Mouse (Mus musculus): ENCODE measurements around the gene Hs1bp3. TPM values are rescaled to one million over a fixed set of nuclear protein-coding genes. Genes with fewer than 3 reads are reported as not detected.
A peak's percentile ranks its signal among the peaks of the same experiment; 100 is the strongest.

Gene Hs1bp3
- total and polyA plus RNA-seq, 2 experiments from 2014 or later: 5.1 to 8.3 TPM

DNA sequence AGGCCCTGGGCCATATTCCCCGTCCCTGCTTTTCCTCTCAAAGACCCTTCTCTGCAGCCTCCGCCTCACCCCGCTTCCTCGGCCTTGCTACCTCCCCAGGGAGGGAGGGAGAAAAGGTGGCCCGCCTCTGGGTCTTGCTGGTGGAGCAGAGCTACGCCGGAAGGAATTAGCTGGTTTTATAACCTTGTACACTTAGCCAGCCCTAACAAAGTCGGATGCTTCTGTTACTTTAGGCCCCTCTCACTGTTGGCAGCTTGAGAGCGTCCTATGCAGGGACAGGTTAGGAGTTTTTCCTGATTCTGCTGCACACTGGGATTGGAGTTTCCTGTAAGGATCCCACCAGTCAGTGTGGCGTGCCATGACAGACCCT is 13.1 kb upstream of the Hs1bp3 start:
- no peak for TF ChIP-seq CTCF (IDR thresholded peaks at IDR 0.05)
- Histone ChIP-seq H3K4me3 (ENCODE audit: low read depth, low read length) (no peak overlapping the region), H3K9me3 (ENCODE audit: low read length) (no peaks in the 10 kb centered on the region), H3K36me3 (ENCODE audit: insufficient read depth, low read length) (no peaks in the 10 kb centered on the region), H3K27ac (ENCODE audit: low read depth, low read length) (no peak overlapping the region), H3K27me3 (ENCODE audit: insufficient read depth, low read length) (peaks cover 86% of the 10 kb centered on the region), H3K9ac (replicated peaks; ENCODE audit: low read length, poor library complexity, severe bottlenecking) (no peak overlapping the region), H3K4me2 (ENCODE audit: low read depth, low read length, poor library complexity, severe bottlenecking) (no peak overlapping the region), H3K4me1 (ENCODE audit: insufficient read depth, low read length) (peaks cover 5% of the 10 kb centered on the region; the same call in 1 of the 2 replicates)
- ATAC-seq (ENCODE audit: low FRiP score) (no peak), DNase-seq (ENCODE audit: low spot score) (no peak)
- WGBS: 16% methylated on average over 10 of the region's 10 CpGs

DNA sequence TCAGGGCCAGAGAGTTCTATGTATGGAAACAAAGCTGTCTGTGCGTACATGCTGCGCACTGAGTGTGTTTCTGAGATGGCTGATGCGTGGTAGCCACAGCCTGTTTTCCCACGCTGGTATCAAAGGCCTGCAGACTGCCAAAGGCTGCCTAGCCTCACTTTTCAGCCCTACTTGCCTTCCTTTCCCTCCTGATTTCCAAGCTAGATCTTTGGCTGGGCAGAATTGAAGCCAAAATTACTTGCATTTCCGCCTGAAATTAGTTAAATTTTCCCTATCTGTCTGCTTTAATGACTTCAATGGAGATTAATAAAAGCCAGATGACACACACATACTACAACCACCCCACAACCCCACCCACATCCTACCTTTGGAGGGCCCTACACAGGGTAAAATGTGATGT is 12.7 kb upstream of the Hs1bp3 start:
- no peak for TF ChIP-seq CTCF (IDR thresholded peaks at IDR 0.05)
- Histone ChIP-seq H3K27me3 (ENCODE audit: insufficient read depth, low read length) (peaks cover 86% of the 10 kb centered on the region), H3K4me3 (ENCODE audit: low read depth, low read length) (no peak overlapping the region), H3K4me2 (ENCODE audit: low read depth, low read length, poor library complexity, severe bottlenecking) (no peak overlapping the region), H3K4me1 (ENCODE audit: insufficient read depth, low read length) (peaks cover 5% of the 10 kb centered on the region; the same call in 1 of the 2 replicates), H3K27ac (ENCODE audit: low read depth, low read length) (no peak overlapping the region), H3K9ac (replicated peaks; ENCODE audit: low read length, poor library complexity, severe bottlenecking) (no peak overlapping the region), H3K36me3 (ENCODE audit: insufficient read depth, low read length) (no peaks in the 10 kb centered on the region), H3K9me3 (ENCODE audit: low read length) (no peaks in the 10 kb centered on the region)
- 36% methylated on average over 5 of the region's 5 CpGs for WGBS
- no peak for DNase-seq (ENCODE audit: low spot score)
- no peak for ATAC-seq (ENCODE audit: low FRiP score)

DNA sequence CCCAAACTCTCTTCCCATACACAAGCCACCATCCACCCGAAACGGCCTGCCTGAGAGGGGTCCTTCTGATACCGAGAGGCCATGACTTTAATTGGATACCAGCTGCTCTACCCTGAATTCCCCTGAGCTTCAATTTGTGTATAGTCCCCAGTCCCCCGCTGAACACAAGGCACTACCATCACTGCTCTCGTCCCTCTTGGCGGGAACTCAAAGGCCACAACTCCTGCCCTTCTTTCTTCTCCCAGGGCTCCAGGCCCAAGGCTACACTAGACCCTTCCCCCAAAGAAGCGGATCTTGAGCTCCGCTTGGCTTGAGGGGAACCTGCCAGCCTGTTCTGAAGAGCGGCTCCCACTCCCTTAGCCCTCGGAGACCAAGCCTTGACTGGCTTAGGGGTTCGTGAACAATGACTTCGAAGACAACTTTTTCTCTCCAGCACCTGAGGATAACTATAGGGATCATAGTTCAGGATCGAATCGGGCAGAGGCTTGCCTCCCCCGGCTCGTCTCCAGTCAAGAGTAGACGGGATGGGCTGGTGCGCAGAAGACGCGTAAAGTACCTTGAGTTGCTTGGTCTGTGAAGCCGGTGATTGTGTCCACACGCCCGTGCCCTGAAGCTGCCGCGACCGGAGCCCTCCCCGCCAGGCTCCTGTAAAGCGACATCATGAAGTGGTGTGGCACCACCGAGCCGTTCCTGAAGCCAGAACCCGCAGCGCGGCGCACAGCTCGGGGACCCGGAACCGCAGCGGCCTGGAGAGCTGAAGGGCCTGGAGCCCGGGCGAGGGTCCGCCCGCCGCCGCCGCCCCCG is 12.0 kb upstream of the Hs1bp3 start:
- TF ChIP-seq CTCF (IDR thresholded peaks at IDR 0.05): no peak
- Histone ChIP-seq H3K27ac (ENCODE audit: low read depth, low read length) (no peak overlapping the region), H3K27me3 (ENCODE audit: insufficient read depth, low read length) (peaks cover 81% of the 10 kb centered on the region), H3K4me2 (ENCODE audit: low read depth, low read length, poor library complexity, severe bottlenecking) (peak overlapping the region; percentile 74), H3K4me1 (ENCODE audit: insufficient read depth, low read length) (peaks cover 5% of the 10 kb centered on the region; the same call in 1 of the 2 replicates), H3K4me3 (ENCODE audit: low read depth, low read length) (peak overlapping the region; percentile 41), H3K36me3 (ENCODE audit: insufficient read depth, low read length) (no peaks in the 10 kb centered on the region), H3K9ac (replicated peaks; ENCODE audit: low read length, poor library complexity, severe bottlenecking) (no peak overlapping the region; the same call in 1 of the 2 replicates), H3K9me3 (ENCODE audit: low read length) (no peaks in the 10 kb centered on the region)
- 3% methylated on average over 46 of the region's 46 CpGs for WGBS
- ATAC-seq (ENCODE audit: low FRiP score) (0 out of 2 replicates have a peak, but pooled peaks have one; percentile 7), DNase-seq (ENCODE audit: low spot score) (no peak)

DNA sequence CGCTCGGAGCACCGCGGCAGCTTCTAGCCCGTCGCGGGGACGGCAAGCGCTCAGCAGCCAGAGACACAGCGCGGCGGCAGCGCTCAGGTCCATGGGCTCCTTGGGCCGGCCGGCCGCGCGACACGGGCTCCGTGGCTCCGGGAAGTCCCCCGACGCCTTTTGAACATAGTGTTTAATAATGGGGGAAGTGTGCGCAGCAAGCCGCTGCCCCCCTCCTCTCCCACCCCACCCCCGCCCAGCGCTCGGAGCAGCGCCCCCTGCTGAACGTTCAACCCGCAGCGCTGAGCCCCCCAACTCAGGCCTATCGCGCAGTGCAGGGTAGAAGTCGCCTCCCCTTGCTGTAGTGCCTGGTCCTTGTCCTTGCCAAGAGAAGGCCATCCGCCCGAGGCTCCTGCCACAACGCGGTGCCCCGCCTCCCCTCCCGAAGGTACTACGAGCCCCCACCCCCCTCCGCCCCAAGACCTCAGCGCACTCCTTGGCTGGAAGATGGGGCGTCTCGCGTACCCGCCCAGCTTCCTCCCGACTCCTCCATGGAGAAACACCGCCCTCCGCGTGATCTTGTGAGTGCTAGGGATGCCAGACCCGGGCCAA is 11.3 kb upstream of the Hs1bp3 start, which contains the start of gene Gdf7:
Gene Gdf7, minus strand, starts transcription at position 114 of the 591 bp plus-strand sequence.
- Histone ChIP-seq H3K27ac (ENCODE audit: low read depth, low read length) (no peak within 1 kb of the TSS), H3K36me3 (ENCODE audit: insufficient read depth, low read length) (no peaks in the 10 kb centered on the region), H3K4me2 (ENCODE audit: low read depth, low read length, poor library complexity, severe bottlenecking) (peak within 1 kb of the TSS; percentile 74), H3K4me1 (ENCODE audit: insufficient read depth, low read length) (peaks cover 5% of the 10 kb centered on the region; the same call in 1 of the 2 replicates), H3K9ac (replicated peaks; ENCODE audit: low read length, poor library complexity, severe bottlenecking) (no peak within 1 kb of the TSS; the same call in 1 of the 2 replicates), H3K27me3 (ENCODE audit: insufficient read depth, low read length) (peaks cover 76% of the 10 kb centered on the region), H3K4me3 (ENCODE audit: low read depth, low read length) (peak within 1 kb of the TSS; percentile 41), H3K9me3 (ENCODE audit: low read length) (no peaks in the 10 kb centered on the region)
- peak; percentile 42 for TF ChIP-seq CTCF (IDR thresholded peaks at IDR 0.05)
- under 1% methylated on average over 38 of the region's 53 CpGs for WGBS
- DNase-seq (ENCODE audit: low spot score) (no peak), ATAC-seq (ENCODE audit: low FRiP score) (0 out of 2 replicates have a peak, but pooled peaks have one; percentile 41)

DNA sequence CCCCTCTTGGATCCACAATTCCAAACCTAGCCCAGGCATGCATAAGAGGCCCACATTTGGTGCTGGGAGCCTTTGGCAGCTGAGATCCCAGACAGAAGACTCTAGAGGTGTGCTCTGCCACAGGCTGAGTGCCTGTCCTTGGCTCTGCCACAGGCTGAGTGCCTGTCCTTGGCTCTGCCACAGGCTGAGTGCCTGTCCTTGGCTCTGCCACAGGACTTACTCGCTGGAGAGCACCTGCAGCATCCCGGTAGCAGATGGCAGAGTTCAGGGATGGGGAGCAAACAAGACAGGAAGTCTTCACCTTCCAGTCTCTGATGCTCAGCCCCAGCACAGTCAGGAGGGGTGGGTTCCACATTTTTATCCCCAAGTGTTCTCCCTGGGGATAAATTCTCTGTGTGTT is 8.0 kb upstream of the Hs1bp3 start:
- Histone ChIP-seq H3K9ac (replicated peaks; ENCODE audit: low read length, poor library complexity, severe bottlenecking) (no peak overlapping the region), H3K4me2 (ENCODE audit: low read depth, low read length, poor library complexity, severe bottlenecking) (no peak overlapping the region), H3K36me3 (ENCODE audit: insufficient read depth, low read length) (no peaks in the 10 kb centered on the region), H3K27me3 (ENCODE audit: insufficient read depth, low read length) (peaks cover 47% of the 10 kb centered on the region), H3K4me3 (ENCODE audit: low read depth, low read length) (no peak overlapping the region), H3K9me3 (ENCODE audit: low read length) (no peaks in the 10 kb centered on the region), H3K27ac (ENCODE audit: low read depth, low read length) (no peak overlapping the region), H3K4me1 (ENCODE audit: insufficient read depth, low read length) (no peaks in the 10 kb centered on the region; the same call in 1 of the 2 replicates)
- DNase-seq (ENCODE audit: low spot score) (no peak), ATAC-seq (ENCODE audit: low FRiP score) (no peak)
- TF ChIP-seq CTCF (IDR thresholded peaks at IDR 0.05): no peak
- WGBS: 41% methylated on average over 2 of the region's 2 CpGs

DNA sequence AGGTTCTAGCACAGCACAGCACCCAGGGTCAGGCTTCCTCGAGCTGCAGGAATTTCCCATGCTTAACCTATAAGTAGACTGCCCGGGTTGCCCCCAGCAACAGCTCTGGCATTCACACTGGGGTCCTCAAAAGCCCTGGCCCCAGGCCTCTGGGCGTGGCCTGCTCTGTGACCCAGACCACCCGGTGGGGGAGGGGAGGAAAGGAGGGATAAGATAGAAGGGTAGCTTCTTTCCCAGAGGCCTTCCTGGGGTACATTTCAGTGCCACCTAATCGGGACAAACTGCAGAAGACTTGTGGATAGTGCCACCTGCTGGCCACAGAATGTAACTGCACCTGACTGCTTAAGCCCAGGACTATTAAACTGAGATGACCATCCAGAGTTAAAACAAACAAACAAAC is 6.8 kb upstream of the Hs1bp3 start:
- Histone ChIP-seq H3K27me3 (ENCODE audit: insufficient read depth, low read length) (peaks cover 45% of the 10 kb centered on the region), H3K4me3 (ENCODE audit: low read depth, low read length) (no peak overlapping the region), H3K4me2 (ENCODE audit: low read depth, low read length, poor library complexity, severe bottlenecking) (no peak overlapping the region), H3K27ac (ENCODE audit: low read depth, low read length) (no peak overlapping the region), H3K4me1 (ENCODE audit: insufficient read depth, low read length) (no peaks in the 10 kb centered on the region; the same call in 1 of the 2 replicates), H3K9me3 (ENCODE audit: low read length) (no peaks in the 10 kb centered on the region), H3K9ac (replicated peaks; ENCODE audit: low read length, poor library complexity, severe bottlenecking) (no peak overlapping the region), H3K36me3 (ENCODE audit: insufficient read depth, low read length) (no peaks in the 10 kb centered on the region)
- DNase-seq (ENCODE audit: low spot score) (peak; percentile 77), ATAC-seq (ENCODE audit: low FRiP score) (peak; percentile 17)
- peak; percentile 95 for TF ChIP-seq CTCF (IDR thresholded peaks at IDR 0.05)
- WGBS: 3% methylated on average over 5 of the region's 5 CpGs

Data from midbrain, postnatal 0 days (tissue).